Mouse (Mus musculus): Measurements from ENCODE around the gene Satb2.
A peak's percentile ranks its signal among the peaks of the same experiment; 100 is the strongest.

Satb2 gene

DNA sequence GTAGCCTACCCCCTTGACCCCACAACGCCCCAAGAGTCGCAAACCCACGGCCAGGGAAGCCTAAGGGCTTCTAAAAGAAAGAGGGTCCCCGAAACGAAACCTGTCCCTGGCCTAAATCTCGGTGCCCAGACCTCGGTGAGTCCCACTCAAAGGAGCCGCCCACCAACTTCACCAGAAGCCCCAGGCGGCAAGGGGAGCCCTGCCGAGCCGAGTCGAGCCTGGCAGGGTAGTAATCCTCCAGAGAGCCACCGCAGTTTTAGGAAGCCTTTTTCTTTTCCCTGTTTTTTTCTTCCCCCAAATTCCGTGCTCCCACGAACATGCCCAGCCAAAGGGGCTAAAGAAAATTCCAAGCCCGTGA, 4.9 kb downstream of the Satb2 start:
- DNase-seq (ENCODE audit: extremely low spot score) = no peak

DNA sequence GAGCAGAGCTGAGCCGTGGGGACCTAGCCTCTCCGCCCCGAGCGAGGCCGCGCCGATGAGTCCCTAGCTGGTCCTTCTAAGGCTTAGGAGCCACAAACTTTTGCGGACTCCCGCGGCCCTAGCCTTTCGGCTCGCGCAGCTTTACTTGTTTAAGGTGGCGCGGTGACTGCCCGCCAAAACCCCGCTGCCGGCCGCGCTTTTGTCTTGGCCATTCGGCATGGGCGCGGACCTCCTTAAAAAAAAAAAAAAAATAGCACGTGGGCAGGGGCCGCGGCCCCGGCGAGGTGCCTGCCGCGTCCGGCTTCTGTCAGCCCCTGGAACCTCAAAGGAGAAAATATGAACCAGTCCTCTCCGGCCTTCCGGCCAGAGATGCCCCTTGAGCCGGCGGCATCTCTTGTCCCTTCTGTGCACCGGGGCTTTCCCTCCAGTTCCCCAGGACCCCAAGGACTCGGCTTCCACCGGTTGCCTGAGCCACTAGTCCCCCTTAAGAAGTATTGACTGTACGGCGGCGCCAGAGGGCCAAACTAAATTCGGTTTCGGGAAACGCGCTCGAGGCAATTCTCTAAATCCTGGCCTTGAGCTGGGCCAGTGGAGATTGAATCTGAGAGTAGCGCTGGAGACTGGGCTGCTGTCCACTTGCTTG, 5.4 kb downstream of the Satb2 start:
- peak; percentile 93 for DNase-seq (ENCODE audit: extremely low spot score)

- DNase-seq (ENCODE audit: extremely low spot score) = peak; percentile 80
Measured at GRCm38 (mm10) chr1:56972251-56972949, 6.0 kb downstream of the Satb2 start.

DNA sequence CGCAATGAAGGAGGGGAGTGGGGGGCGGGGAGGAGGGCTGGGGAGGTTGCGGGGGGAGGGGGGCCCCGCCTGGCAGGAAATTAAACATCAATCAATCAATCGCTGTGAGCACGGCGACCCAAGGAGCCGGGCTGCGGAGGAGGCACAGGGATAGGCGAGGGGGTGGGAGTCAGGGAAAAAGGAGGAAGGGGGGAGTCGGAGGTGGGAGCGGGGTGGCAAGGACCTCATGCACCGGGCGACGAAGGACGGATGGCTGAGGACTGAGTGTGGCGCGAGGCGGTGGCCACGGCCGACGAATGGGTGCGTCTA, 6.6 kb downstream of the Satb2 start:
- peak; percentile 76 for DNase-seq (ENCODE audit: extremely low spot score)

GRCm38 (mm10) chr1:56971441-56971861, 7.0 kb downstream of the Satb2 start:
- peak; percentile 62 for DNase-seq (ENCODE audit: extremely low spot score)

- peak; percentile 48 for DNase-seq (ENCODE audit: extremely low spot score)
Measured at GRCm38 (mm10) chr1:56970740-56971141, 7.7 kb downstream of the Satb2 start.

DNA sequence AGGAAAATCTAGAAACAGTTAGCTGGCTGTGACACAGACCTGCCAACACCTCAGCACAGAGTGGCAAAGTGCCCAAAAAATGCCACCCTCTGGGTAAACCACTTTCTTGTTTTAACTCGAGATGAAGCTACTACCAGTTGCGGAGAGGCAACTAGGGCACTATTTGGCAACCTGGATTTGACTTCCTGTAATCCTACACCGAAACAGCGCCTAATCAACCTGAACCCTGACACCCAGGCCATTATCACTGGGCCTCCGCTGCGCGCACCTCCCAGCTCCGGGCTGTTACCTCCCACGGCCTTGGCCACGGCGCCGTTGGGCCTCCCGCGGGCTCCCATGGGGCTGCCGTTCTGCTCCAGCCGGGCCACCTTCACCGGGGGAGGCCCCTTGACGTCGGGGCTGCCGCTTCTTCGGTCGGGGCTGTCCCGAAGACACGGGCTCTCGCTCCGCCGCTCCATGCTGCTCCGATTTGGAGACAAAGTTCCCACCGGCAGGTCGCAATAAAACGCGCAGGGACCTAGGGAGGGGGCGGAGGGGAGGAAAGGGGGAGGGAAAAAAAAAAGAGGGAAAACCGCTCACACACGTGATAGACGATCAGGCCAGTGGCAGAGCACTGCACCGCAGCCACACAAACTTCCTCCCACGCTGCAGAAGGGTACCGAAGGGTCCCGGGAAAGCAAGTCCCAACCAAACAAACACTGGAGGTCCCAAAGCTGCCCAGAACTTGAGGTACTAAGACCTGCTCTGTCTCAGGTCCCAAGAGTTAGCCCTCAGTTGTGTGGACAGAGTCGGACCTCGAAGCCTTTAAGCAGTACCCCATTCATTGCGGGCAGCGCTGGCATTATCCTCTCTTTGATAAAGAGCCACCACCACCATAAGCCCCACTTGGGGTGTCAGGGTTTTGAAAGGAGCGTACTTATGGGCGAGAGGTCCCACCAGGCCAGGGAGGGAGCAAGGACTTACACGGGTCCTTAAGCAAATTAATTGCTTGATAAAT, 8.8 kb downstream of the Satb2 start:
- DNase-seq (ENCODE audit: extremely low spot score) = peak; percentile 53

DNA sequence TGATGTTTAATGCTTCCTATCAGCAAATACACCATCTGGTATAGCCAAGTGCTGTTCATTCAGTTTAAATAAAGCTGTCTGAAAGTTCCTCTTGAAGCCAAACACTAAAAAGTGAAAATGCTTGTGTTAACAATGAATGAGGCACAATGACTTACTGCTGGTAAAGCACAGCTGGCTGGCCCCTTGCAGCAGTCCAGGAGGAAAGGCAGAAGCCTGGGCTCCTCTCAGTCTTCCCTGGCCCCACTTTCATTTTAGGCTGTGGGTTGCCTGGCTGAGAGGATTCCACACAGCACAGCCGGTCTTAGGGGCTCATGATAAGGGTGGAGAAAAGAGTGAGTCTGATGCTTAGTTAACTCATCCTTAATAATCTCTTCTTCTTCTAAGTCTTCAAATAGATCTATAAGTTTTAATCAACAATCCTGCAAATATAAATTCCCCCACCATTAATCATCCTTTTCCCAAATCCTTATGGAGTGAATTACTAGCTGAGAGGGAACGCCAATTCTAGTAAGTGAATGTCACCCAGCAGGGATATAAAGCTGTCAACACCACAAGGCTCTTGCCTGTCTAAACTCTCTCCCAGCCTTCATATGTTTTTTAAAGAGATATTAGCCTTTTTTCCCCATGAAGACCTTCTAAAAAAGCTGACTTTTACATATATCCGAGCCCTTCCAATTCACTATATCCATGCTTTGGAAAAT, 12.4 kb downstream of the Satb2 start:
- DNase-seq (ENCODE audit: extremely low spot score) = no peak

DNA sequence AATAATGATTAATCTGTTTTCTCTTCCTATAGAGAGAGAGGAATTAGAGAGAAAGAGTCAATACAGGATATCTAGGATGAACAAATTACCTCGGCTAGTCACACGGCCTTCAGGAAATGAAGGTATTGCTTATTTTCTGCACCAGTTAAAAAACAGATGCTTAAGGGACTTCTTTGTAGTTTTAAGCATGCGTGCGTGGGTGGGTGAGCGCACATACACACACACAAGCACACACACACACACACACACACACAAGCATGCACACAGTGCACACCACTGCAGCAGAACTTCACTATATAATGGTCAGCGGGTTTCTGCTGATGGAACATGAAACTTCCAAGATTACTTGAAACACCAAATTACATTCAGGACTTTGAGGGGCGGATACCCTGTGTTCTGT, 14.0 kb downstream of the Satb2 start:
- no peak for DNase-seq (ENCODE audit: extremely low spot score)

- no peak for DNase-seq (ENCODE audit: extremely low spot score)
Measured at GRCm38 (mm10) chr1:56963291-56963690, 15.2 kb downstream of the Satb2 start.

- DNase-seq (ENCODE audit: extremely low spot score) = no peak
Measured at GRCm38 (mm10) chr1:56958996-56959395, 19.5 kb downstream of the Satb2 start.

- no peak for DNase-seq (ENCODE audit: extremely low spot score)
Measured at GRCm38 (mm10) chr1:56957942-56958341, 20.5 kb downstream of the Satb2 start.

- no peak for DNase-seq (ENCODE audit: extremely low spot score)
Measured at GRCm38 (mm10) chr1:56956811-56957210, 21.6 kb downstream of the Satb2 start.

DNA sequence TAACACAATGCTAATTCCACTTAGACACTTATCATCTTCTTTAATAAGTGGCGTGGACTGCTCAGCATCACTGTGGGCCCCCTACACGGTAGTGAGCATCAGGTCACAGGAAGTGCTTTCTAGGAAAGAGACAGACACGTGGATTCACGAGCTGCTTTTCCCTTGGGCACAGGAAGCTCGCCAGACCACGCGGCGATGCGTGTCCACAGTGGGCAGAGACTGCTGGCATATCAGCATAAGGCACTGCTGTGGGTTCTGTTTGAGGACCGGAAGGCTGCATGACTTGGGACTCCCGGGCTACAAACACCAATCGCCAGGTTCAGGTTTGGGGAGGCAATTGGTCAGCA, 22.7 kb downstream of the Satb2 start:
- DNase-seq (ENCODE audit: extremely low spot score) = no peak

DNA sequence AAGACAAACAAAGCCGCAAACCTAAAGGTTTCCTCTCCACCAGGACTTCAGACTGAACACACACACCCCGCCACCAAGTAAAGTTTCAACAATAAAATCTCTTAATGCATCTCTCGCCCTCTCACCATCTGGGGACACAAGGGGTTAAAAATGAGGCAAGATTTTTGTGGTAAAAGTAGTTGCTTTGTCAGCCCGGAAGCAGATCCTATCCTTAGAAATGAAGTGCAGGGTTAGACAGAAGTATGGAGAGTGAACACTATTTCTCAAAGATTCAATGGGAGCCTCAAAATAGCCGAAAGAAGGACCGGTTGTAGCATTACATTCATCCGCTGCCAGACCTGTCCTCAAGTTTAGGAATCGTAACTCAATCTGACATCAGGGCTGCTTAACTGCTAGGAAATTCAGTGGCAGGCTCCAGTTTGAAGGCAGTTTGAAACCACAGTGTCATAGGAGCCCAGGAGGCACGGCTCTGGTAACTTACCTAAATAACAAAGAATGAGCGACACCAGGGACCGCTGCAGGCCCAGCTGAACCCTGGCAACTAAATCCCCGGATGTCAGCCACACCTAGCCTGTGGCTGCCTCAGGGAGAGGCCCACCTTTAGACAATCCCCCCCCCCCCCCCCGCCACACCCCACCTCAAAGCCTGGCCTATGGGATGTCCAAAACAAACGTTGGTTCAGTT, 23.3 kb downstream of the Satb2 start:
- DNase-seq (ENCODE audit: extremely low spot score) = no peak

DNA sequence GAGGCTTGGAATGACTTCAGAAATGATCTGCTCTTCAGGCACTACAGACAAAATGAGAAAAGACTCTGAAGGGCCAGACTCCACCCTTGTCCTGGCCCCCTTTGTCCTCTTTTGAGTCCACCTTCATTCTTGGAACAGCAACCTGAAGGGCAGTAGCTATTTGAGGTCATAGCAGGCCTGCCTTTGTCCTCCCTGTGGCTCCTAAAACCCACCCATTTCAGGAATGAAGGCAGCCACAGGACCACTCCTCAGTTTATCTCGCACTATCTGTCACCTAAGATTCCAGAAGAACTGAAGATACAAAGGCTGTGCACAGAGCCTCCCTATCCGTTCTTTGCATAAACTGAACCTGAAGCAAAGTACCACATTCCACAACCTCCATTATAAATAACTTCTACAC, 24.9 kb downstream of the Satb2 start:
- no peak for DNase-seq (ENCODE audit: extremely low spot score)

GRCm38 (mm10) chr1:56951980-56952379, 26.5 kb downstream of the Satb2 start:
- DNase-seq (ENCODE audit: extremely low spot score) = no peak

GRCm38 (mm10) chr1:56951525-56951924, 26.9 kb downstream of the Satb2 start:
- DNase-seq (ENCODE audit: extremely low spot score) = no peak

DNA sequence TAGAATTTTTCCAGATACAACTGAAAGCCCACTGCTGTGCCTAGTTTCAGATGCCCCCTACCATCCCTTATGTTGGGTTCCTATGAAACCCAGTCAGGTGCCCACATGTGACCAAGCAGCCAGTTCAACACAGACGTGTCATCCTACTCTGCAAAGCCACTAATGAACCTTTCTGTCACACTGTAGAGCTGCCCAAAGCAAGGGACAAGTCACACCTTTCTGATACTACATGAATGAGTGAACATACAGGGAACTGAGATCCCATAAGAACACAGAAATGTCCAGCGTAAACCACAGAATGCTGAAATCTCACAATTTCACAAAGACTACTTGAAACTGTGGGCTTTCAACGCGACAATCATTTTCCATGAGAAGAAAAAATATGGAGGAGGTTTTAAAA, 39.0 kb downstream of the Satb2 start:
- DNase-seq (ENCODE audit: extremely low spot score) = no peak

GRCm38 (mm10) chr1:56938432-56938831, 40.0 kb downstream of the Satb2 start:
- DNase-seq (ENCODE audit: extremely low spot score) = no peak

DNA sequence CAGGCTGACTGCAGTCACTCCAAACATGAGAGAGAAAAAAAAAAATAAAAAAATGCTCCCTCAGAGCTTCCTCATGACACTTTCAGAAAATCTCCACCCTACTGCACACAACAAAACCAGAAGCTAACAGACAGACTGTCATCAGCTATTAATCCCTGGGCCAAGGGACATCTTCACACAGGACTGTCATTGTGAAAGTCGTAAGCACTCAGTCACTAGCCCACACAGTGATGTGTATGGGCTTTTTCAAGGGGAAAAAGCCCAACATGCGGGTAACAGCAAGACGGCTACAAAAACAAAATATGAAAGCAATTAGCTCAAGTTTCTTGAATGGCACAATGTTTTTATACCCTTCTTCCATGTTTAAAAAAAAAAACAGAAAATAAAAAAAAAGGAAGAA, 41.9 kb downstream of the Satb2 start:
- DNase-seq (ENCODE audit: extremely low spot score) = no peak

DNA sequence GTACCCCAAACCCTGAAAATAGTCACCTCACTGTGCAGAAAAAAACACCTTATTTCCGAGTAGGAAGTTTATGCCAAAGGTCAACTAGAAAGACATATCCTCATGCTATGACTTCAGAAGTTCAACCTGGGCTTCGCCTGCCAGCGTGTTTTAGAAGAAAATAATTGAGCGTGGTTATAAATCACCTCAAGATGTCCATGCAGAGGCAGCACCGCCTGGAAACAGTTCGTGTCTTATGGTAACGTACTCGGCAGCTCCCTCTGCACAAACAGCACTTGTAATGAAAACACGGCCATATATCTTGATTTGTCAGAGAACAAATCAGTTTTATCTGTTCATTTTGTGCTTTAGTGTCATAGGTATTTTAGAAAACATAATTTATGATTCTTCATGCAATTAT, 44.6 kb downstream of the Satb2 start:
- no peak for DNase-seq (ENCODE audit: extremely low spot score)
